Mouse (Mus musculus): ENCODE results near the gene Rgs3.

DNA sequence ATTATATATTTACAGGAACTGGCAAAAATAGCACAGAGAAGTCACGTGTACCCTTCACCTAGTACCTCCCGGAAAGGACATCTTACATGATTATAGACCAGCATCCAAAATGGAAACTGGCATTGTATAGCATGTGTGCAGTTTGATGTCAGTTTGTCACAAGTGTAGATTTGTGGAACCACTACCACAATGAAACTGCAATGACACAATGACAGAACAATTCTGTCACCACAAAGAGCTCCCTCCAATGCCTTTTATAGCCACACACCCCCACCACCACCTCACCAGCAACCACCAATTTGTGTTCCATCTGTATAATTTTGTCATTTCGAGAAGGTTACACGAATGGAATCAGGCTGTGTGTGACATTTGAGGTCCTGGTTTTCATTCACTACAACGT, 149.8 kb downstream of the Rgs3 start:
- no peak for TF ChIP-seq POLR2A (IDR thresholded peaks at IDR 0.05; ENCODE audit: borderline replicate concordance, low read depth, low read length)
- no peak for TF ChIP-seq CTCF (IDR thresholded peaks at IDR 0.05; ENCODE audit: low read depth, low read length)
